Mouse (Mus musculus) B cell, adult 62 days (primary cell): ENCODE measurements around the gene Cwc27. TPM values are rescaled to one million over a fixed set of nuclear protein-coding genes. Genes with fewer than 3 reads are reported as not detected.

Source experiments
- total RNA-seq: library from RNA; stranded (reverse); gene quantifications from 4 replicates; pipeline ENCODE4 v1.2.4, GENCODE M21; 2023

The Cwc27 gene
- total RNA-seq = 23.5 to 30.8 TPM (median 26.9 TPM) in 4 replicates

GRCm38 (mm10) chr13:104816635-104817571, at the start of gene Cwc27:
Gene Cwc27, minus strand, starts transcription at chr13:104817142.

GRCm38 (mm10) chr13:104863127-104863979, 46.4 kb upstream of the Cwc27 start, which contains the start of gene Shisal2b:
Gene Shisal2b, minus strand, starts transcription at chr13:104863893.

GRCm38 (mm10) chr13:104792184-104792583, 24.8 kb downstream of the Cwc27 start, which contains the start of gene Srek1ip1:
Gene Srek1ip1, plus strand, starts transcription at chr13:104792484.

Other genes starting within 250 kb of the Cwc27 start
- 9.1 to 14.7 TPM (median 12.4 TPM) in 4 replicates for gene Srek1ip1, start 24.7 kb downstream of the Cwc27 start, total RNA-seq
- not detected in 4 replicates for gene Shisal2b, start 46.8 kb upstream of the Cwc27 start, total RNA-seq
- 0.12 TPM in 1 of 4 replicates, not detected in the others for gene Rgs7bp, start 237.8 kb upstream of the Cwc27 start, total RNA-seq